Mouse (Mus musculus) adrenal gland, postnatal 36 days (tissue): ENCODE data around the gene Tom1l2. TPM values are rescaled to one million over a fixed set of nuclear protein-coding genes. Genes with fewer than 3 reads are reported as not detected.
A peak's percentile ranks its signal among the peaks of the same experiment; 100 is the strongest.

Experiments used
- DNase-seq, 2 experiments: peaks; one replicate each; pipeline ENCODE4 v3.0.0; 2021; ENCODE audit warnings: mixed read lengths in 1 of 2
- total RNA-seq, 2 experiments: library from RNA; stranded (reverse); gene quantifications; 2 replicates each; pipeline ENCODE4 v1.2.3; 2021

The Tom1l2 gene
- total RNA-seq, 2 experiments from 2014 or later = 69.7 to 87.6 TPM

- DNase-seq = no peak
Measured at GRCm38 (mm10) chr11:60231951-60232350, 120.8 kb downstream of the Tom1l2 start.

- no peak for DNase-seq
Measured at GRCm38 (mm10) chr11:60231326-60231725, 121.4 kb downstream of the Tom1l2 start.

- no peak for DNase-seq
Measured at GRCm38 (mm10) chr11:60230512-60230911, 122.2 kb downstream of the Tom1l2 start.

DNA sequence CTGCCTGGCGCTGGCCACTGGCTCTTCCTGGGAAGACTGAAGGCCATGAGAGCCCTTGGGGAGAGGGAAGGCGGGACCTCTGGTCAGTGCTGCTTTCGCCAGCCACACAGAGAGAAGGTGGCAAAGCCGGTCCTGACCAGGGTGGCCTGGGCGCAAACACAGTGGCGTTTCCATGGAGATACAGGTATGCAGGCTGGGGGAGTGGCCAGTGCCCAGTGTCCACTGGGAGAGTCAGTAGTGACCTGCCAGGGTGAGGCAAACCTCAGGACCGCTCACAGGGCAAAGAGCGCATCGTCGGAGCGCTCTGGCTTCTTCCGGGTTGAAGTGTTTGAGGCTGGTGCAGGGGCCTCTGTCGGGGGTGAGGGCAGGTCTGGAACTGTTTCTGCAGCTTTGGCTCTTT is 122.9 kb downstream of the Tom1l2 start:
- DNase-seq = peak in 1 of 2 experiments; percentile 30

GRCm38 (mm10) chr11:60228525-60228924 is 124.2 kb downstream of the Tom1l2 start:
- DNase-seq = no peak

- DNase-seq = peak; percentile 43 to 53
Measured at GRCm38 (mm10) chr11:60225874-60226273, 126.8 kb downstream of the Tom1l2 start.

DNA sequence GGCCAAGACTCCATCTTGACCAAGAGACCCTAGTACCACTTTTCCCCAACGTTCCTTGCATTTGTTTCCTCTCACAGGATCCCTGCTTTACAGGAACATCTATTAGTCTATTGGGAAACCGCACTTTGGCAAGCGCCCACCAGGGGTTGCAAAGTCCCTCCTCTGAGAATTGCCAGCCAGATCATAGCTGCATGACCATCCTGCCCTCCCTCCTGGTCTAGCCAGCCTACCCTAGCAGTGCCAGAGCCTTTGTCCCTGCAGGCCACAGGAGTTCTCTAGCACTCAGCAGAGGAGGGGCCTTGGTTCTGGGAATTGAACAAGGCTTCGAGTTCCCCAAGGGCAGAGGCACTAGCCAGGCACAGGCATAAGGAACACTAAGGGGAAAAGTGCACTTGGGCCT is 128.0 kb downstream of the Tom1l2 start:
- peak; percentile 64 to 77 for DNase-seq

DNA sequence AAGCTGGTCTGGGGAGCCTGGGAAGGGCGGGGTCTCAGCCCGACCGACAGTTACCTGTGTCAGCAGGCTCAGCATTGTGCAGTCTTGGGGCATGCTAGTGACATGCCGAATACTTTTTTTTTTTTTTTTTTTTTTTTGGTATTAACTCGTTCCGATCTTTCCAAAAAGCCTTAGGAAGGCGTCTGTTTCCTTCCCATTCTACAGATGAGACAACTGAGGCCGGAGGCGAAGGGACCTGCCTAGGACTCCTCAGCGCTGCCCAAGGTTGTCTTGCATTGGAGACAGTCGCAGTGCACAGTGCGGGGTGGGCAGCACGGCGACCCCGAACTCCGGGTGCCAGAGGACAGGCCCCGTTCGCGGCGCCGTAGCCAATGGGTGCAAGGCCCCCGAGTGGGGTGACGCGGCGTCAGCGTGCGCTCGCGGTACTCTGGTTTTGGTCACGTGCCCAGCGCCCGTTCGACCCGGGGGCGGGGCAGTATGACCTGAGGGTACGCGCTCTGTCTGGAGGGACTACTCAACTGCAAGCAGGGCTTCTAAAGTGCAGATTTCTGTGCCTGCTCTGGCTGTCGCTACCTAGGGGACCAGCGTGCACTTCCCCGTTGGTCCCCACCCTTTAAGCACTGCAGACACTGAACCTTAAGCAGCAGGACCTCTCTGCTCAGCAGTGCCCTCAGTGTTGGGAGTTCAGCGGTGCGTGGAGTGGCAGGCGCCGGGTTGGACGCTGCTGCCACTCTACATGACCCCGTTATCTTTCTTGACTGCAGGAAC is 130.1 kb downstream of the Tom1l2 start, which contains the start of gene Srebf1:
Gene Srebf1 (minus strand): TSS at position 113 of the 768 bp plus-strand sequence.
- peak; percentile 89 to 94 for DNase-seq

GRCm38 (mm10) chr11:60222085-60222468 is 130.6 kb downstream of the Tom1l2 start:
- no peak for DNase-seq

- DNase-seq = no peak
Measured at GRCm38 (mm10) chr11:60221425-60221824, 131.3 kb downstream of the Tom1l2 start.

DNA sequence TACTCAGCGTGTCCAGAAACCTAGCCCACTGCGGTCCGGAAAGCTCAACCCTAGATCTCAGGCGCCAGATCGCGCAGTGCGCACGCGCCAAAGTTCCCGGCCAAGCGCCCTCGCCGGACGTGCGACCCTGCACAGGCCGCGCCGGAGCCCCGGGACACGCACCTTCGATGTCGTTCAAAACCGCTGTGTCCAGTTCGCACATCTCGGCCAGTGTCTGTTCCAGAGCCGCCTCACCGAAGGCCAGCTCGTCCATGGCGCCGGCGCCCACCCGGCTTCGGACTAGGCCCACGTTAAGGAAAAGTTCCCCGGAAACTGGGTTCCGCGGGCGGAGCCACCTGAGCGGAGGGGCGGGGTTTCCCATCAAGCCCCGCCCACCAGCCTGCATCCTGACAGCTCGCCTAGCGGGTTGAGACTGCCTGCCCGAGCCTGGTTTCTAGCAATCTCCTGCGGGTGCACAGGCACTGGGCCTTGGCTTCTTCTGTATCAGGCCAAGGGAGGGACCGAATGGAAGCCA is 132.4 kb downstream of the Tom1l2 start:
- peak; percentile 92 to 94 for DNase-seq

DNA sequence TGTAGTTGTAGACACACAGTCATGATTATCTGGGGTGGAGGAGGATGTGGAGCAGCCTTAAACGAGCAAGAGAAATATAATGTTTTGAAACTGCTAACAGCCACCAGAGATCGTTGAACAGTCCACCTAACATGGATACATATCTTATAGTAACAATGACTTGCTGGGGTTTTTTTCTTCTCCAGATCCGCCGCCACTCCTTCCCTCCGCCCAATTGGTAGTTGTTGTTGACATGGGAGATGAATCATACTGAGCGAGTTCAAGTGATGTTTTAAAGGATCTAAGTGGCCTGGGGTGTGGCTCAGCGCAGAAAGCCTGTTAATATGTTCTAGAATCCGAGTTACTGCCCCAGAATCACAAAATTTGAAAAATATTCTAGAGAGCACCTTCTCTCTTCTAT is 133.1 kb downstream of the Tom1l2 start:
- DNase-seq = peak; percentile 38 to 46

GRCm38 (mm10) chr11:60217467-60217866 is 135.2 kb downstream of the Tom1l2 start:
- no peak for DNase-seq

DNA sequence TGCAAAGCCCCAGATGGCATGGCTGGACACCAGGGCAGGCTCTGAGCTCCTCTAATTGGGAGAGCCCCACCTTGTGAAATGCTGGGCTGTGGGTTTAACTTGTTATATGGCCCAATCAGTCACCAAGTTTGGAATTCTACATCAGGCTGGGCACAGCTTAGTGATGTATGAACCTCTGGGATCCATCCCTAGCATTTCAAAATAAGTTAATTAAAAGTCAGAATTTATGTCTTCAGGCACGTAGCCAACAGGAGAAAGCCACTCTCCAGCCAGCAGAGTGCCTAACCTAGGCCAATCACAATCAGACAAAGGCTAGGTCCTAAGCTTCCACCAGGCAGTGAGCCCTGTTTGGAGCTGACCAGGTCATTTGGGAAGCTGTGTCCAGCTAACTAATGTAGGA is 136.0 kb downstream of the Tom1l2 start:
- DNase-seq = no peak

GRCm38 (mm10) chr11:60213266-60213665 is 139.4 kb downstream of the Tom1l2 start:
- DNase-seq = no peak

GRCm38 (mm10) chr11:60211761-60212160 is 140.9 kb downstream of the Tom1l2 start:
- DNase-seq = no peak

DNA sequence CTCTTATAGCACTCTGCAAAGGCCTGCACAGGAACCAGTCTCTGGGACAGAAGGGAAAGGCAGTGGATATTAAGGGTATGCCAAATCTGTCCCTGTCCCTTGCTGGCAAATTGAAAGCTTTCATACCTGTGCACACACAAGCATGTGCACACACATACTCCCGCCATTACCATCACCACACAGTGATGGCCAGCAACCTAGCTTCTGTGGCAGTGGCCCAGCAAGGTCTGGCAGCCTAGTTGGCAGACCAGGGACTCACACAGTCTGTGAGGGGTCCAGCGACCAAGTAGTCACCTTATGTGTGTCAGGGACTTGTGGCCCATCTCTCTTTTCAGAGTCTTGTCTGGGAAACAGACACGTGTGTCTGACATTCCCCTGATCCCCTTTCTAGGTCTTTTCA is 141.6 kb downstream of the Tom1l2 start:
- DNase-seq = no peak

- DNase-seq = peak; percentile 97 to 99
Measured at GRCm38 (mm10) chr11:60210305-60210724, 142.4 kb downstream of the Tom1l2 start.

DNA sequence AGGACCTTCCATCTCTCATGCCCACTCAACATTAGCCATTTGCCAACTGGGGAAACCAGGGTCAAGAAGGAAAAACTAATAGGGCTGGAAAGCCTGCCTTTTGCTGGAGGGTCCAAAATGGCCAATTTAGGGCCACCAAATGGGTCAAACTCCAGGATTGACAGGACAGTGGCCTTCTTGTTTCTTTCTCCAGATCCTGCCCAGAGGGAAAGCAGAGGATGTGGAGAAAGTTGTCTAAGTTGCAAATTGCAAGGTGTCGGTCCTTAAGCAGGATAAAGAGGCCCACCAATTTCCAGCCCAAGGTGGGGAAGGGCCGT is 142.8 kb downstream of the Tom1l2 start:
- no peak for DNase-seq

GRCm38 (mm10) chr11:60209217-60209932 is 143.3 kb downstream of the Tom1l2 start:
- DNase-seq = peak; percentile 84 to 88

GRCm38 (mm10) chr11:60208712-60209111 is 144.0 kb downstream of the Tom1l2 start:
- no peak for DNase-seq

DNA sequence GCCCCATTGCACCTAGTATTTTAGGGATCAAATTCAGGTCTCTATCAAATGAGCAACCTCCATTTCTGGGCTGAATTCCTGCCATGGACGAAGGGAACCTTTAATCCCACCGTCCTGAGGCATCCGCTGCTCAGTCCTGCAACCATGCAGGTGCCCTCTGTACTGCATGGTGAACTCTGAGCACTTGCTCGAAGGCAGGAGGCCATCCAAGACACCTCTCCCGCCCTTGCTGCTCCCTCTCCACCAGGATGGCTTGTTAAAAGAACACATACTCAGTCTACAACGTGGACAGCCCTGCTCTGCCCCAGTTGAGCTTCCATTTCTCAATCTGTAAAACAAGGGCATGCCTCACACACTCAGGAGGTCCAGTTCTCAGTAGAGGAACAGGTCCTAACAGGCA is 144.5 kb downstream of the Tom1l2 start:
- DNase-seq = no peak

- DNase-seq = no peak
Measured at GRCm38 (mm10) chr11:60206207-60206606, 146.5 kb downstream of the Tom1l2 start.
